Mouse (Mus musculus) granulocyte monocyte progenitor cell, adult 5-6 weeks (primary cell): ENCODE measurements around the gene Cacna2d3. TPM values are rescaled to one million over a fixed set of nuclear protein-coding genes. Genes with fewer than 3 reads are reported as not detected.

ENCODE experiments used
- ATAC-seq: replicated peaks from 2 replicates; pipeline ENCODE4 v1.8.0; 2016; ENCODE audit warnings: mild to moderate bottlenecking, moderate TSS enrichment, inconsistent platforms; ENCODE audit not compliant: poor library complexity, severe bottlenecking
- total RNA-seq, 2 experiments: library from RNA; stranded (forward) in 1 of 2; stranded (reverse) in 1 of 2; fragments of 200-712, 200-1000 nt in 1 of 2; fragments of >200 nt in 1 of 2; fragmentation: Nextera tagmentation in 1 of 2; gene quantifications; 2 replicates each; pipeline ENCODE4 v1.2.3; 2014 to 2017

Cacna2d3 gene
- total RNA-seq, 2 experiments from 2014 or later, result not detected

GRCm38 (mm10) chr14:29403849-29404808 lies 317.5 kb downstream of the Cacna2d3 start:
- no peak for ATAC-seq

- no peak for ATAC-seq
Measured at GRCm38 (mm10) chr14:29402471-29402870, 319.2 kb downstream of the Cacna2d3 start.

- ATAC-seq, result no peak
Measured at GRCm38 (mm10) chr14:29393786-29394185, 327.9 kb downstream of the Cacna2d3 start.

- no peak for ATAC-seq
Measured at GRCm38 (mm10) chr14:29392851-29393250, 328.8 kb downstream of the Cacna2d3 start.

GRCm38 (mm10) chr14:29391489-29391888 lies 330.2 kb downstream of the Cacna2d3 start:
- ATAC-seq, result no peak

GRCm38 (mm10) chr14:29387761-29388160 lies 333.9 kb downstream of the Cacna2d3 start:
- ATAC-seq, result no peak

GRCm38 (mm10) chr14:29385500-29385899 lies 336.2 kb downstream of the Cacna2d3 start:
- ATAC-seq, result no peak

- no peak for ATAC-seq
Measured at GRCm38 (mm10) chr14:29382786-29383185, 338.9 kb downstream of the Cacna2d3 start.

GRCm38 (mm10) chr14:29366911-29367310 lies 354.8 kb downstream of the Cacna2d3 start:
- ATAC-seq, result no peak

GRCm38 (mm10) chr14:29362448-29362847 lies 359.2 kb downstream of the Cacna2d3 start:
- ATAC-seq, result no peak

- ATAC-seq, result no peak
Measured at GRCm38 (mm10) chr14:29350627-29351026, 371.0 kb downstream of the Cacna2d3 start.

GRCm38 (mm10) chr14:29341581-29341980 lies 380.1 kb downstream of the Cacna2d3 start:
- ATAC-seq, result no peak

- no peak for ATAC-seq
Measured at GRCm38 (mm10) chr14:29340728-29341127, 380.9 kb downstream of the Cacna2d3 start.

- ATAC-seq, result no peak
Measured at GRCm38 (mm10) chr14:29334897-29335296, 386.8 kb downstream of the Cacna2d3 start.

GRCm38 (mm10) chr14:29334216-29334615 lies 387.4 kb downstream of the Cacna2d3 start:
- no peak for ATAC-seq

- ATAC-seq, result no peak
Measured at GRCm38 (mm10) chr14:29324430-29324782, 397.3 kb downstream of the Cacna2d3 start.

- ATAC-seq, result no peak
Measured at GRCm38 (mm10) chr14:29323718-29324429, 397.8 kb downstream of the Cacna2d3 start.

GRCm38 (mm10) chr14:29313431-29313830 lies 408.2 kb downstream of the Cacna2d3 start:
- ATAC-seq, result no peak

- no peak for ATAC-seq
Measured at GRCm38 (mm10) chr14:29305623-29306022, 416.0 kb downstream of the Cacna2d3 start.

GRCm38 (mm10) chr14:29296185-29296754 lies 425.4 kb downstream of the Cacna2d3 start:
- no peak for ATAC-seq

GRCm38 (mm10) chr14:29278901-29279300 lies 442.8 kb downstream of the Cacna2d3 start:
- no peak for ATAC-seq
